8 mouse cellular contexts compared by ENCODE assay signal in genomic region chr19:43675525-43676400, GRCm38 (mm10). TPM values are rescaled to one million over a fixed set of nuclear protein-coding genes. Genes with fewer than 3 reads are reported as not detected.
DNase-seq lines count a peak whose midpoint lies in the region; ATAC-seq lines count a peak whose summit lies in the region.

No protein-coding gene starts in this region.

- H3K27me3 ChIP-seq in forebrain, embryonic 10.5 days (ENCODE audit: poor library complexity, severe bottlenecking), result peaks cover 16% of the 10 kb centered on the region
- H3K27me3 ChIP-seq in kidney, embryonic 16.5 days (ENCODE audit: insufficient read depth, low read length), result no peaks in the 10 kb centered on the region

- peak overlapping the region; percentile 94 for H3K4me2 ChIP-seq in kidney, embryonic 16.5 days (replicated peaks; ENCODE audit: low read depth, low read length)

- H3K27ac ChIP-seq in forebrain, embryonic 10.5 days, result peak overlapping the region; percentile 95
- peak overlapping the region; percentile 95 for H3K27ac ChIP-seq in kidney, embryonic 16.5 days (ENCODE audit: low read length)

- no peaks in the 10 kb centered on the region for H3K36me3 ChIP-seq in forebrain, embryonic 10.5 days (replicated peaks)
- H3K36me3 ChIP-seq in kidney, embryonic 16.5 days (ENCODE audit: insufficient read depth, low read length), result no peaks in the 10 kb centered on the region

- H3K9me3 ChIP-seq in forebrain, embryonic 10.5 days, result no peaks in the 10 kb centered on the region
- no peaks in the 10 kb centered on the region for H3K9me3 ChIP-seq in kidney, embryonic 16.5 days (ENCODE audit: low read length)

- H3K4me1 ChIP-seq in forebrain, embryonic 10.5 days, result peaks cover 30% of the 10 kb centered on the region
- peaks cover 25% of the 10 kb centered on the region for H3K4me1 ChIP-seq in kidney, embryonic 16.5 days (ENCODE audit: insufficient read depth, low read length)

- peak; percentile 20 for ATAC-seq in kidney, embryonic 16.5 days (ENCODE audit: low FRiP score, low TSS enrichment)

- peak overlapping the region; percentile 67 for H3K9ac ChIP-seq in kidney, embryonic 16.5 days (replicated peaks; ENCODE audit: low read length)

- peak overlapping the region; percentile 99 for H3K4me3 ChIP-seq in forebrain, embryonic 10.5 days
- H3K4me3 ChIP-seq in kidney, embryonic 16.5 days (ENCODE audit: low read length), result peak overlapping the region; percentile 87

- peak; percentile 41 for DNase-seq in left cerebral cortex, adult 11 months (ENCODE audit: low spot score)
- DNase-seq in left cerebral cortex, adult 8-10 months (ENCODE audit: low spot score in 2 of 2), result no peak
- DNase-seq in ZHBTc4 (ENCODE audit: low read depth, low spot score), result peak; percentile 62
- DNase-seq in forebrain, embryonic 10.5 days (ENCODE audit: extremely low spot score, low spot score), result no peak
- DNase-seq in lung, postnatal 14 days, result peak; percentile 40
- DNase-seq in spleen, postnatal 14 days (ENCODE audit: low spot score in 2 of 2), result peak; percentile 24 to 34
- no peak for DNase-seq in gastrocnemius, adult 8-10 months (ENCODE audit: low spot score in 2 of 2)

- WGBS in forebrain, embryonic 10.5 days, result 2% methylated on average over 43 of the region's 43 CpGs
- WGBS in kidney, embryonic 16.5 days, result 1% methylated on average over 43 of the region's 43 CpGs

RNA-seq across cellular contexts. Expression of gene Slc25a28, which starts 1.1 kb away (rescaled TPM):
- total RNA-seq in left cerebral cortex, adult 8-10 months (2022), result 10 to 100 TPM; 44.9 to 53.6 (median 48.0) TPM
- 11.3 and 12.4 TPM in 2 replicates for polyA plus RNA-seq in forebrain, embryonic 10.5 days (2016; fragmentation: Nextera tagmentation; extraction: Ambion mirVana)
- polyA plus RNA-seq in kidney, embryonic 16.5 days (2015; fragmentation: Nextera tagmentation; extraction: Ambion mirVana), result 15.5 and 15.7 TPM in 2 replicates
- 10 to 100 TPM; 26.4 to 36.4 (median 31.5) TPM for total RNA-seq in gastrocnemius, adult 8-10 months (2022)

RNA-seq across cellular contexts. Expression of gene Entpd7, which starts 13.7 kb away (rescaled TPM):
- total RNA-seq in left cerebral cortex, adult 8-10 months (2022), result 10 to 100 TPM; 17.8 to 21.6 (median 18.7) TPM
- 8.6 and 8.8 TPM in 2 replicates for polyA plus RNA-seq in forebrain, embryonic 10.5 days (2016; fragmentation: Nextera tagmentation; extraction: Ambion mirVana)
- 12.9 and 15.0 TPM in 2 replicates for polyA plus RNA-seq in kidney, embryonic 16.5 days (2015; fragmentation: Nextera tagmentation; extraction: Ambion mirVana)
- 1 to 10 TPM in 2 of 4 experiments, under 1 TPM in 2; 0.67 to 1.1 (median 0.92) TPM for total RNA-seq in gastrocnemius, adult 8-10 months (2022)

Comparison
In these comparisons a context has a peak if more than half of its experiments do, and no peak if none do; other contexts are left out.
1. DNase-seq: peak in left cerebral cortex, adult 11 months (single experiment), ZHBTc4 (single experiment), lung, postnatal 14 days (single experiment) and spleen, postnatal 14 days (2 of 2); none in left cerebral cortex, adult 8-10 months (0 of 2), forebrain, embryonic 10.5 days (single experiment) and gastrocnemius, adult 8-10 months (0 of 2).
2. RNA of gene Entpd7, which starts 13.7 kb away (total RNA-seq): 17.8 to 21.6 TPM in left cerebral cortex, adult 8-10 months; 0.67 to 1.1 TPM in gastrocnemius, adult 8-10 months; every median in the first group is over 4 times any median in the second.